Mouse (Mus musculus): ENCODE results near the gene Dlx3.

The Dlx3 gene

DNA sequence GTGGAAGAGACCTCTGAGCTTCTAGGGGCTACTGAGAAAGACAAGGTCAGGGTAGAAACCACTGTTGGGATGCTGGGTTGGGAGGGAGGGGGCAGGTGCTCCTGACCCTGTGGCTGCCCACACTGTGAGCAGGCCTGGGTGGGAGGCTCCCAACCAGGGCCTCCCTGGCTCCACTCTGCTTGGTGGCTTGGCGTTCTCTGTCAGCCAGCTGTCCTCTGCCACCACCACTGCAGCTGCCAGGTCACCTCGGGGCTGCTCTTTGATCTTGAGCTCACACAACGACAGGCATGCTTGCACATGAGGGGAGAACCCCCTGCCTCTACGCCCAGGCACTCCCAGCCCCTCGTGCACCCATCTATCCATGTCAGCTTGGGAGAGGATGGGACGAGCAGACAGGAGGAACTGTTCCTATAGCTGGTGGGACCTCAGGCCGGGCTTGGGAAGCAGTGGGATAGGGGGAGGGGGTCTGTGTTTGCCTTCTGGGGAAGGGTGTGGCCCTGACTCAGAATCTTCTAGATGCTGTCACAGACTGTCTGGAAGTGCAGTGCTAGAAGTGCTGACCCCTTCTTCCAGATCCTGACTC, 5.5 kb downstream of the Dlx3 start:
- DNase-seq, result no peak

DNA sequence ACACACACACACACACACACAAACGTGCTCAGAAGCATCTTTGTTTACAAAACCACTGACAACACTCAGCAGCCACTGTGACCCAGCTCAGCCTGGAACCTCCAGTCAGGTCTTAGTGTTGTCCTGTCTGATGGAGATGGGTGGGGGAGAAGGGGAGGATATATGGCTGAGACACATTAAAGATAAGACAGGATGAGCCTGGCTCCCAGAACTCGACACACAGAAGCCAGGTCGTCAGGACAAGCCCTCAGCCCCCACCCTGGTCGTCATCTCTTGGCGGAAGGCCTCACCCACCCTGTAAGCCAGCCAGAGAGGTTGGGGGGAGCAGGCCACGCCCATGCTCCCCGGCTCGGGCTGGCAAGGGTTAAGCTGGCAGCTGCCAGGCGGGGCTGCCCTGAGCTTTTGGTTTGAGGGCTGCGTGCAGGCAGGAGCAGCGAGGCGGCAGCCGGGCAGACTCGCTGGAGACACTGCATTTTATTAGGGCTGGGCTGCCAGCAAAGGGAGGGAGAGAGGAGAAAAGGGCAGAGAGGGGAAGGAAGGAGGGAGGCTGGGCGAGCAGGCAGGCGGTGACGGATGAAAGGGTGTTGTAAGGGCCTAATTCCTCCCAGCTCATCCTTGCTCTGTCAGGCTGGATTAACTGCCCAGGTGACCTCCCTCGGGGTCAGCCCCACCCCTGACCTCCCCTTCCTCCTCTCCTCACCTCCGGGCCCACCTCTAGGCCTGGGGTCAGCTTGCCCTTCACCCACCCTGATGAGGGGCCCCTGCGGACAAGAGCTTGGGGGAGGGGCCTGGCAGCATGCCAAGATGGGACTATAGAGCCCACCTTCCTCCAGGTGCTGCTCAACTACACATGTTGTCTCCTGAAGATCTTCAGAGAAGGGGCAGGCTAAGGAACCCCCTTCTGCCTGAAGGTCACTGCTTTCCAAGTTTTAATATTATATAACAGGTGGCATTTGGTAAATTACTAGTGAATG, 6.6 kb downstream of the Dlx3 start:
- DNase-seq, result no peak

DNA sequence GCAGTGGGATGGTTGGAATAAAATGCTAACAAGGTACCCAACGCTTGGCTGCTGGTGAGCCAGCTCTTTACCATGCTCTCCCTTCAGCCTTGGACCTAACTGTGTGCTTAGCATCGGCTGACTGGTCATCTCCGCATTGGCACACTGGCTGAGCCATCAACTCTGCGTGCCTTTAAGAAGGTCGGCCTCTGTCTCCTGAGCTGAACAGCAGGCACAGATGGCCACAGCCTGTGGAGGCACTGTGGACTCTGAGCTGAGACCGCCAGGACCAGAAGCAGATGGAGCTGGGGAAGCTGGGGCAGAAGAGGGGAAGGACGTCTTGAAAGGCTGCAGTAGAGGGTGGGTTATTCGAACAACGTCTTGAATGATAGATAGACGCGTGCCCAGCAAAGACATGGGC, 8.4 kb downstream of the Dlx3 start:
- DNase-seq, result no peak

GRCm38 (mm10) chr11:95130668-95131252, 10.8 kb downstream of the Dlx3 start:
- no peak for DNase-seq

GRCm38 (mm10) chr11:95133321-95133720, 13.4 kb downstream of the Dlx3 start:
- no peak for DNase-seq

DNA sequence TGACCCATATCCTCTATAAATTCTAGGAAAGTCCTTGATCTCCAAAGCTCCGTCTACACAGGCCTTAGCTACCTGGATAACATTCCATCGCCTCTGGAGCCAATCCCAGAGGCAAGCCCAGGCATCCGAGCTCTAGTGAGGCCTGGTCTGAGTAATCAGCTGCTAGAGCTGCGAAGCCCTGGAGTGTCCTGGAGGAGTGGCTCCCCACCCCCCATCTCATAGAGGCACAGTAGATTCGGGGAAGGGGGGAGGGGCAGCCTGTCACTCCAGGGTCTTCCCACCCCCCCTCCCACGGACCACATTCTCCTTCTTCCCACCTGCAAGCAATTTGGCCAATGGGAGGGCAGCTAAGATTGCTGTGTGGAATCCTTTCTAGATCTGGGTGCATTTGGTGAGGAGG, 17.4 kb downstream of the Dlx3 start:
- no peak for DNase-seq

- DNase-seq, result no peak
These were observed 20.0 kb downstream of the Dlx3 start for GRCm38 (mm10) chr11:95139871-95140270.

- DNase-seq, result no peak
These were observed 22.3 kb downstream of the Dlx3 start for GRCm38 (mm10) chr11:95142258-95142657.

DNA sequence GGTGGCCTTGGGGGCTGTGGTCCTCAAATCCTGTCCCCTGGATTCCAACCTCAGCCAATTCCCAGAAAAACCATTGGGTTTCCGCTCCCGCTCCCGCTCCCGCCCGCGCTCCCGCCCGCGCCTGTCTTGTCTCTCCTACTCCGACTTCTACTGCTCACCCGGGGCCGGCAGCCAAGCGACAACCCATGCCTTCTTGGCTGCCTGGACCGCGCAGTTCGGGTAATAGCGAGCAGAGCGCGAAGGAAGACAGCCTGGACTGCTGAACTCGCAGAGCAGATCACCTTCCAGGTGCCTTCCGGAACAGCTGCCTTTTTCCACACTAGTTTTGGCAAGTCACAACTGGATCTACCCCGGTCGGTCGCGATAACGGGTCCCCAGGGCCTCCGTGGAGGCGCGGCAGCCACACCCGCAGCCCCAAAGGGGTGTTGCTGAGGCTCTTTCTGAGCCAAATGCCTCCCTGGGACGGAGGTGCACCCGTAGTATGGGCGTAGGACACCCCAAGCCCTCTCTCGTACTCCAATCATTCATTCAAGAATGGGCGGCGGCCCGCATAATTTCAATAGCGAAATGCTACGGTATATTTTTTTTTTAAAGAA, 23.2 kb downstream of the Dlx3 start:
- no peak for DNase-seq

- DNase-seq, result no peak
These were observed 23.7 kb downstream of the Dlx3 start for GRCm38 (mm10) chr11:95143663-95144062.

- no peak for DNase-seq
These were observed 24.4 kb downstream of the Dlx3 start for GRCm38 (mm10) chr11:95144091-95144945.

GRCm38 (mm10) chr11:95144946-95145483, 25.1 kb downstream of the Dlx3 start:
- no peak for DNase-seq

GRCm38 (mm10) chr11:95145851-95146403, 26.0 kb downstream of the Dlx3 start, which contains the start of gene Dlx4:
TSS of gene Dlx4 (minus strand) at chr11:95146263.
- no peak for DNase-seq

DNA sequence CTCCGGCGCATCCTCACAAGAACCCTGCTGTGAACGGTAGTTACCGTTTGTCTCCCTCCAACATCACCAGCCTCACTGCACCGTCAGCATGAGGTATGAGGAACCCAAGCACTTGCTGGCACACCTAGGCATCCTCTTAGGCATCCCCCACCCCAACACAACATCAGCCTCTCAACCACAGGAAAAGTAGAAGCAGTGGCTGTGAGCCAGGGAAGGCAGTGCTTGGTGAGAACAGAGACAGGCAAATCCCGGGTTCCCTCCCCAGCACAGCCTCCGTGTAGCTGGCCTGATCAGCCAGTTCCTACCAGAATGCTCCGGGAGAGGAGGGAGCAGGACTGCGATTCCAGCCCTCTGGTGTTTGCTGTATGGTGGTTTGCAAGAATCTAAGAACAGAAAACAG, 28.8 kb downstream of the Dlx3 start:
- no peak for DNase-seq

DNA sequence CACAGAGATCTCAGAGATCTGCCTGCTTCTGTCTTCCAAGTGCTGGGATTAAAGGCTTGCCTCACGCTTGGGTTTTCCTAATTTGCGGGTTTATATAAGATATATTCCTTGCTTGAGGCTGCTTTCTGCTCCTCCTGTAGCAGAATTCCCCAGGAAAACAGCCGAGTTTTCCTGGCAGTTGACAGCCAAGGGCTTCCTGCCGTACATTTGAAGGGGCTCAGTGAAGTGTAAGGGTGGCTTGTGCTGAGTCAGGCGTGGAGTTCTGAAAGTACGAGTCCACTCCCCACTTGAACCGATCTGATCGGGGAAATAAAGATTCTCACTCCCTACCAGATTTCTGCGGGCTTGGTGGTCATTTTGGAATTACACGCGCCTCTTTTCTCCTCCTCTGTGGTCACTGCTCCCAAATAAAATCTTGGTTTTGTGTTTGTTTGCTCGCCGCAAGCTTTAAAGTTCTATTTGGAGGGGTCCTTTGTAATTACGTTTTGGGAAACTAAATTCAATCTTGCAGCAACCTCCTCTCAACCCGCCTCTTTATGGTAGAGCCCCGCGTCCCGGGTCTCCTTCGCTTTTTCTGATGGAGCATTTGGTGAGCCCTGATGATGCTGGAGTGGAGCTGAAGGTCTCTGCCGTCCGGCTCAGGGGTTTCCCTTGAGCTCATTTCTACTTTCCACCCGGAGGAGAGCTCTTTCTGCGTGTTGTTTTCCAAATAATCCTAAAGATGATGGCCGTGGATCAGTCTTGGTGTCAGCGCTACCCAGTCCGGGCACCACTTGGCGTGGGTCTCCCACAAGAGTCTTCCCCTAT, 29.7 kb downstream of the Dlx3 start:
- DNase-seq, result no peak

GRCm38 (mm10) chr11:95150269-95151049, 30.5 kb downstream of the Dlx3 start:
- no peak for DNase-seq

- no peak for DNase-seq
These were observed 33.2 kb downstream of the Dlx3 start for GRCm38 (mm10) chr11:95153116-95153515.

GRCm38 (mm10) chr11:95153681-95154080, 33.8 kb downstream of the Dlx3 start:
- DNase-seq, result no peak

- no peak for DNase-seq
These were observed 35.6 kb downstream of the Dlx3 start for GRCm38 (mm10) chr11:95155511-95155910.

DNA sequence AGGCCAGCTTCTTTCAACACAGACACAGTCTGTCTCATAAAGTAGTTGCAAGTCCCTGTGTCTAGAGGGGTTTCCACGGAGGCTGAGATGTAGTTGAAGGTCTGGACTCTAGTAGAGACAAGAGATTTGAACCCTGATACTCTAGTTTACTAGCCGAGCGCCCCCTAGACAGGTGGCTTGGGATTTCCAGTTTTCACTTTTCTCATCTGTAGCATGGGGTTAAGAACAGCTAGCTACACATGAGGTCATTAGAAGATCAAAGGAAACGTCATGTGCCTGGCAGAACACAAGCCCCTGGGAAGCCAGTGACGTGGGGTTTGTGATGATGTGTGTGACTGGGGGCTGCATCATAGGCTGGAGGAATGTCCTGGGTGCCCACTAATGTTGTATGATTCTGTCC, 37.4 kb downstream of the Dlx3 start:
- no peak for DNase-seq

All from cerebellum, adult 9-10 months (tissue).